Mouse (Mus musculus) monocyte, adult 2 months (primary cell): ENCODE results near the gene Mbnl2.

ENCODE experiments used
- DNase-seq, 2 experiments: peaks; one replicate each; pipeline ENCODE4 v3.0.0; 2022; ENCODE audit warnings: low spot score in 2 of 2, low read depth in 1 of 2

The Mbnl2 gene

GRCm38 (mm10) chr14:120379716-120380115 lies 104.2 kb downstream of the Mbnl2 start:
- DNase-seq: peak; percentile 29 to 30

- DNase-seq: no peak
Observed at GRCm38 (mm10) chr14:120381378-120382134, 106.1 kb downstream of the Mbnl2 start.

GRCm38 (mm10) chr14:120382179-120382578 lies 106.7 kb downstream of the Mbnl2 start:
- no peak for DNase-seq

- no peak for DNase-seq
Observed at GRCm38 (mm10) chr14:120383186-120383851, 107.8 kb downstream of the Mbnl2 start.

- DNase-seq: no peak
Observed at GRCm38 (mm10) chr14:120384615-120385014, 109.1 kb downstream of the Mbnl2 start.

GRCm38 (mm10) chr14:120387293-120387692 lies 111.8 kb downstream of the Mbnl2 start:
- DNase-seq: no peak

- DNase-seq: no peak
Observed at GRCm38 (mm10) chr14:120388818-120389691, 113.6 kb downstream of the Mbnl2 start.

GRCm38 (mm10) chr14:120390231-120390944 lies 114.9 kb downstream of the Mbnl2 start:
- no peak for DNase-seq

- no peak for DNase-seq
Observed at GRCm38 (mm10) chr14:120391701-120392100, 116.2 kb downstream of the Mbnl2 start.

- DNase-seq: no peak
Observed at GRCm38 (mm10) chr14:120392441-120392840, 117.0 kb downstream of the Mbnl2 start.

GRCm38 (mm10) chr14:120393441-120393840 lies 118.0 kb downstream of the Mbnl2 start:
- no peak for DNase-seq

GRCm38 (mm10) chr14:120394216-120394615 lies 118.7 kb downstream of the Mbnl2 start:
- no peak for DNase-seq

- DNase-seq: no peak
Observed at GRCm38 (mm10) chr14:120394827-120395226, 119.4 kb downstream of the Mbnl2 start.

- DNase-seq: no peak
Observed at GRCm38 (mm10) chr14:120395501-120395900, 120.0 kb downstream of the Mbnl2 start.

GRCm38 (mm10) chr14:120397871-120398647 lies 122.6 kb downstream of the Mbnl2 start:
- DNase-seq: peak; percentile 18 to 51

- no peak for DNase-seq
Observed at GRCm38 (mm10) chr14:120399614-120400013, 124.1 kb downstream of the Mbnl2 start.

- DNase-seq: no peak
Observed at GRCm38 (mm10) chr14:120401158-120401557, 125.7 kb downstream of the Mbnl2 start.

GRCm38 (mm10) chr14:120402715-120403114 lies 127.2 kb downstream of the Mbnl2 start:
- DNase-seq: no peak

- DNase-seq: no peak
Observed at GRCm38 (mm10) chr14:120404364-120404763, 128.9 kb downstream of the Mbnl2 start.
